Mouse (Mus musculus): Measurements from ENCODE around the gene Atp6v1fnb.

DNA sequence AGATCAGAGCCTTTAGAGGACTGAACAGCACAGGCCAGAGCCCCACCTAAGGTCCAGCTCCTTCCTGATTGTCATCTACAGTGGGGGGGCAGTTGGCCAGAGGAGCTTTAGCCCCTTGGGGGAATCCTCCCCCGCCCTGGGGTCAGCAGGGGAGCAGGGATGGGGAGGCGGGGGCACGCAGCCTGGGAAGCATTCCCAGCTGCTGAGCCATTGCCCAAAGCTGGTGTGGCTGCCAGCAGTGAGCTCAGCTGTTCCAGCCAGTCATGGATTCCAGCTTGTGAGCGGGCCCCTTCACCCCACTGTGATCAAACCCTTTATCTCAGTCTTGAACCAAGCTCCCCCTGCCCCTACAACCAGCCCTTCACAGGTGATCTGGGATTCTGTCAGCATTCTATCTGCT lies 32.0 kb upstream of the Atp6v1fnb start:
- TF ChIP-seq CHD2 (IDR thresholded peaks at IDR 0.05; ENCODE audit: low read depth, low read length) (no peak), ZC3H11A (IDR thresholded peaks at IDR 0.05; ENCODE audit: borderline replicate concordance, low read depth, low read length) (no peak), HCFC1 (IDR thresholded peaks at IDR 0.05; ENCODE audit: borderline replicate concordance, insufficient read depth, low read length) (no peak)

All from ES-E14 (cell line).